Mouse (Mus musculus) lung, adult 2 months (tissue): ENCODE results near the gene Stim2. TPM values are rescaled to one million over a fixed set of nuclear protein-coding genes. Genes with fewer than 3 reads are reported as not detected.

ENCODE experiments used
- DNase-seq: peaks from one replicate; pipeline ENCODE4 v3.0.0; 2022
- H3K4me1 ChIP-seq: fragments of 200-500 bp; 2 replicates; pipeline ENCODE4 v1.6.1; 2011; ENCODE audit warnings: low read length; ENCODE audit not compliant: control insufficient read depth, insufficient read depth
- H3K4me3 ChIP-seq: fragments of 200-500 bp; replicated peaks from 2 replicates; pipeline ENCODE3; 2011; ENCODE audit warnings: low read depth, mild to moderate bottlenecking, control low read depth, low read length; ENCODE audit errors: extremely low read depth
- CTCF ChIP-seq: fragments of 200-500 bp; IDR thresholded peaks from 2 replicates; pipeline ENCODE4 v1.5.1; 2011; ENCODE audit warnings: mild to moderate bottlenecking, low read length, control low read depth; ENCODE audit not compliant: insufficient read depth
- POLR2A ChIP-seq: fragments of 200-500 bp; IDR thresholded peaks from 2 replicates; pipeline ENCODE4 v1.6.1; 2011; ENCODE audit warnings: low read depth, mild to moderate bottlenecking, control low read depth, low read length, borderline replicate concordance; ENCODE audit errors: extremely low read depth
- WGBS: fragments of 180-500 bp; shearing (Covaris S2); methylation state at CpG from one replicate; pipeline ENCODE4 v1.1.7; 2018; 5-methylcytosine and 5-hydroxymethylcytosine counted together
- polyA plus RNA-seq: library from polyadenylated mRNA; depleted of rRNA; stranded (reverse); fragments of >200 nt; gene quantifications from 2 replicates; pipeline ENCODE4 v1.2.3, GENCODE M21; 2012

The Stim2 gene
- polyA plus RNA-seq, 1 experiment = 34.2 TPM

DNA sequence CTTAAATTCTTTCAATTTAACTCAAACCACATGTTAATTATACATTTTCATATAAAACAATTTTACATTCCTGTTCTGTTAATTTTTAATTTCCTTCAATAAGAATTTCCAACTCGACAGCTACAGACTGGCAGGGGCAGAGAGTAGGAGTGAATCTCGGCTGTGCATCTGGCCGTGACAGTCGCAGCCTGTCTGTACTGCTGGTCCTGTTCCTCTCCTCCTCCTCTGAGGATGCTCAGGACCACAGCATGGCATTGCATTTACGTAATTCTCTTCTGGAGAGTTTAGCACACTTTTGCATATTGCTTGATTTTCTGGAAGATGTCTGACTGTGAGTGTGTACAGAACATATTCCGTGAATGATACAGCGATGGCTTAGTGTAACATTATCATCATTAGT lies 63.8 kb downstream of the Stim2 start:
- no peak for TF ChIP-seq CTCF
- no peak for TF ChIP-seq POLR2A
- no peak for DNase-seq
- peaks cover 2% of the 10 kb centered on the region; the same call in 1 of the 2 replicates for H3K4me1 ChIP-seq
- no peak overlapping the region for H3K4me3 ChIP-seq
- 86% methylated on average over 7 of the region's 7 CpGs for WGBS

DNA sequence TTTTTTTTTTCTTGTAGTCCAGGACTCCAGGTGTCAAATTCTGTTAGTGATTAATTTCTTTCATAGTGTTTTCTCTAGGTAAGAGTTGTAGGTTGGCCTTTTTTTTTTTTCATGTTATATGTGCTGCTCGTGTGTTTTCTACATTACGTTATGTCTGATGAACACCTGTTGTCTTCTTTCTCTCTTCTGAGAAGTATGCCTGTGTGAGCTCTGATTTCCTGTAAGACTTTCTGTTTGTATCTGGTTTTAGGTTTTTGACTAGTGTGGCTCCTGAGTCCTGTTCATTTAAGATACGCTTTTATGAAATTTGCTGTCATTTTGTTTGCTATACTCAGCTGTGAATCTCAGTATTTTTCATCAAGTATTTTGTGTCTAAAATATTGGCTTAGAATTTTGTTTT lies 69.3 kb downstream of the Stim2 start:
- no peak for DNase-seq
- peaks cover 4% of the 10 kb centered on the region for H3K4me1 ChIP-seq
- WGBS = 87% methylated on average over 3 of the region's 3 CpGs
- no peak overlapping the region for H3K4me3 ChIP-seq
- TF ChIP-seq POLR2A (no peak), CTCF (no peak)

- WGBS = 78% methylated on average over 2 of the region's 2 CpGs
- Histone ChIP-seq H3K4me1 (peaks cover 9% of the 10 kb centered on the region), H3K4me3 (no peak overlapping the region)
- no peak for DNase-seq
- TF ChIP-seq CTCF (no peak), POLR2A (no peak)
These were observed 72.2 kb downstream of the Stim2 start for GRCm38 (mm10) chr5:54070549-54070948.

DNA sequence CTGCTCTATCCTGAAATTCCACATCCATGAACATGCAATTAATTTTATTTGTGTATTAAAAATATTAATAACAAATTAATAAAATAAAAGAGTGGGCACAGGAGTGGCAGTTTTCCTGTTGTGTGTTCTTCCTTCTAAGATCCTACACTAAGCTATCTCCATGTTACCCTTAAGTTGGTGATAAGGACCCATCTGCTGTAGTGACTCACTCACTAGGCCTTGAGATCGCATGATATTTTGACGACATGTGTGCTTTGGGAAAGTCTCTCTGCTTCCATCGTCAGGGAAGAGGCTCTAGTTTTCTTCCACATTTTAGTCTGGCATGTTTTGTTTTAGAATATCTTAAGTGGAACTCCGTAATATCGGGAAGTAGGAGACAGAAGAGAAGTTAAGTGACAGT lies 73.0 kb downstream of the Stim2 start:
- DNase-seq = no peak
- Histone ChIP-seq H3K4me3 (no peak overlapping the region), H3K4me1 (peaks cover 9% of the 10 kb centered on the region)
- WGBS = 76% methylated on average over 5 of the region's 5 CpGs
- no peak for TF ChIP-seq CTCF
- TF ChIP-seq POLR2A = no peak

DNA sequence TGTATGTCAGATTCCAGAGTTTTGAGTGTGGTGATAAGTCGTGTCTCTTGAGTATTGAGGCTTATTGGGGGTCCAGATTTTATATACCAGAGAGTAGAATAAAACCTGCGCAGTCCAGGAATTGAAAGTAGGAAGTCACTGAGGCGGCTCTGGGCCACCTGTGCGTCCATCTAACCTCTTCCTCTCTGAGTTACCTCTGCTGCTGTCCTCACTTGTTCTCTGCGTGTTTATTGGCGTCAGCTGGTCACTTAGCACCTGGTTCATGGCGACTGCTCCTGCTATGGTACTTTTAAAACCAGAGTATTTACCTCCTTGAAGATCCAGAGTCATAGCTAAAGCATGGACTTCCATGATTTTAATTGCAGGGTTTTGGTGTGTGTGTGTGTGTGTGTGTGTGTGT lies 73.4 kb downstream of the Stim2 start:
- H3K4me3 ChIP-seq = no peak overlapping the region
- no peak for DNase-seq
- TF ChIP-seq POLR2A = no peak
- no peak for TF ChIP-seq CTCF
- peaks cover 9% of the 10 kb centered on the region for H3K4me1 ChIP-seq
- WGBS = 80% methylated on average over 7 of the region's 7 CpGs

DNA sequence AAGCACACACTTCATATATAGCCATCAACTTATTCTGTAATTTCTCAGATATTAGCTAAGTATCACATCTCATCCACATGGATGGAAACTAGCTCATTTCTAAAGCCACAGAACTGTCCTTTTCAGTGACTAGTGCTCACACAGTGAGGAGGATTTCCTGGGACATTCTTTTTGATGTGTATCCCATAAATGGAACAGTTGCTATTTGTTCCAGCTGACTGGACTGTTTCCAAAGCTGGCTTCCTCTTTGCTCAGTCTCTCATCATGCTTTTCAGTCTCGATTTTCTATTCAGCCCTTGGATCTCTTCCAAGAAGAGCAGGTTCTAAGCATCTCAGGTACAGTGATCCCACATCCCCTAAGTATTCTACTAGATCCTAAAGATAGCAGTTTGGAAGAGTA lies 75.0 kb downstream of the Stim2 start:
- DNase-seq = no peak
- 0% methylated on average over 1 of the region's 1 CpGs for WGBS
- H3K4me3 ChIP-seq = no peak overlapping the region
- peaks cover 12% of the 10 kb centered on the region for H3K4me1 ChIP-seq
- TF ChIP-seq POLR2A (no peak), CTCF (no peak)

- DNase-seq = no peak
- Histone ChIP-seq H3K4me1 (peaks cover 3% of the 10 kb centered on the region; the same call in 1 of the 2 replicates), H3K4me3 (no peak overlapping the region)
- TF ChIP-seq POLR2A (no peak), CTCF (no peak)
- 64% methylated on average over 1 of the region's 1 CpGs for WGBS
These were observed 81.7 kb downstream of the Stim2 start for GRCm38 (mm10) chr5:54079997-54080396.

- H3K4me1 ChIP-seq = no peaks in the 10 kb centered on the region; the same call in none of the 2 replicates
- 75% methylated on average over 3 of the region's 3 CpGs for WGBS
- no peak for DNase-seq
- no peak overlapping the region for H3K4me3 ChIP-seq
- TF ChIP-seq CTCF (no peak), POLR2A (no peak)
These were observed 89.6 kb downstream of the Stim2 start for GRCm38 (mm10) chr5:54087912-54088311.

GRCm38 (mm10) chr5:54098219-54098618 lies 99.9 kb downstream of the Stim2 start:
- 58% methylated on average over 6 of the region's 6 CpGs for WGBS
- DNase-seq = no peak
- TF ChIP-seq POLR2A = no peak
- TF ChIP-seq CTCF = no peak
- H3K4me3 ChIP-seq = no peak overlapping the region
- peaks cover 11% of the 10 kb centered on the region for H3K4me1 ChIP-seq

DNA sequence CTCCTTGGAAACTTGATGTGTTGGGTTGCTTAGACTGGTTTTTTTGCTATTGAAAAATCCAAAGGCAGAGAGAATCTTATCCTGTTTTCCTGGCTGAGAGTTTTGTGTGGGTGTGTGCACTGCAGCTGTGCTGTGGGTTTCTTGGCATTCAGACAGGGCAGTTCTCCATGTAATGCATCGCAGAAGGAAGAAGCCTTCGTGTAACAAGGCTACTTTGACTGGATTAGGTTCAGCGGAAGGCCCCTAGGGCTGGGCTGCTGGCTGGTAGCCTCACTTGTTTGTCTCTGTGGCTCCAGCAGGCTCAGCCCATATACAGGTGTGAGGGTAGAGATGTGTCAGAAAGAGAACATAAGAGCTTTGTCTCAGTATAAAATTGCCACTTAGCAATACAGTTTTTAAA lies 102.6 kb downstream of the Stim2 start:
- H3K4me3 ChIP-seq = no peak overlapping the region
- TF ChIP-seq POLR2A (no peak), CTCF (no peak)
- peaks cover 13% of the 10 kb centered on the region for H3K4me1 ChIP-seq
- no peak for DNase-seq
- WGBS = 13% methylated on average over 3 of the region's 3 CpGs

DNA sequence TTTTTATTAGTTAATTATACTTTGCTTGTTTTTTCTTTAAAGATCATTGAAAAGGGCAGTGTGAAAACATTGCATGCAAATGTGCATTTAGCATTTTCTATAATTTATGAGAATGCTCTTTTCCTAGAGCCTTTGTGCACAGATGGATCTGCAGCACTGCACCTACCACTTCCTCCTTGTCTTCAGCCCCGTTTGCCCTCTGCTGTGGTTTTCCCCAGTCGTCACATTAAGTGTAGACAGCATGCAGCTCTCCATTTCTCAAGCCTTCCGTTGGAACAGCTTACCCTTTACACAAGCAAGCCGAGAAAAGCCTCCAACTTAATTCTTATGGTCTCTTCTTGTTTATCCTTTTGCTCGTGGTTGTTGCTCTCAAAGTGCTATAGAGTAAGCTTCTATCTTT lies 103.0 kb downstream of the Stim2 start:
- WGBS = 19% methylated on average over 5 of the region's 5 CpGs
- TF ChIP-seq POLR2A (no peak), CTCF (no peak)
- Histone ChIP-seq H3K4me1 (peaks cover 13% of the 10 kb centered on the region), H3K4me3 (no peak overlapping the region)
- no peak for DNase-seq
